Mouse (Mus musculus) NIH3T3 (cell line): Measurements from ENCODE around the gene Jrkl.

ENCODE experiments used
- DNase-seq: peaks from one replicate; pipeline ENCODE4 v3.0.0-alpha.2; 2012; ENCODE audit warnings: low read depth

Gene Jrkl

GRCm38 (mm10) chr9:13245481-13245880, at the start of gene Jrkl:
Gene Jrkl (minus strand): TSS chr9:13245829.
- DNase-seq, result peak; percentile 41

- peak; percentile 9 for DNase-seq
Measured at GRCm38 (mm10) chr9:13287482-13287881, 41.9 kb upstream of the Jrkl start.

- DNase-seq, result no peak
Measured at GRCm38 (mm10) chr9:13273219-13273618, 27.6 kb upstream of the Jrkl start.

GRCm38 (mm10) chr9:13260980-13261379, 15.4 kb upstream of the Jrkl start:
- DNase-seq, result no peak

DNA sequence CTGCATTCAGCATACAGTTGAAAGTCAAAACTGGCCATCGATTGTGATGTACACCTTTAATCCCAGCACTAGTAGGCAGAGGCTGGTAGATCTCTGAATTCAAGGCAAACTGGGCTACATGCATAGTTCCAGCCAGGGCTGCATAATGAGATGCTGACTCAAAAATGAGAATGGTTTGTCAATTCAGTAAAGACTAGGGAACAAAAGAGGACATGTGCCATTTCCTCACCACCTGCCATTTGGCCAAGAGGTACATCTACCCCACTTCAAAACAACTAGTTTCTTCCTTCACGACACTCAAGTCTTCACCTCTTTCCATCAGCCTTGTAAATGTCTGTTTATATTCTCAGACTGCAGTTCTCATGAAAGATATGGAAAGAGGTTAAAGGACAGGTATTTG, 12.5 kb upstream of the Jrkl start:
- no peak for DNase-seq

- no peak for DNase-seq
Measured at GRCm38 (mm10) chr9:13256726-13257125, 11.1 kb upstream of the Jrkl start.

DNA sequence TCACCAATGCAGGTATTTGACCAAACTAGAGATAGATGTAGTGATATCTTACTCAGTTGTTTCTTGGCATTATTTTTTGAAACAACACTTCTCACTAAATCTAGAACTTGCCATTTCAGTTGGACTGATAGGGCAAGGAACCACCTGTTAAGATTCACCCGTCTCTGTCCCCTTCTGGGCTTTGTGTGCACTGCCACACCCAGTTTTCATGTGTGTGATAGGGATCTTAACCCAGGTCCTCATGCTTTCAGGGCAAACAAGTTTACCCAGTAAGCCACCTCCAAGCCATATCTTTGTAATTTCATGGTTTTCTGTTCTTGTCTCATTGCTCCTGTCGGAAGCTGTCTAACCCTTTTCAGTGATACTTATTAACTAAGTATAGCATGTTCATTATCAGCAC, 5.6 kb upstream of the Jrkl start:
- DNase-seq, result no peak

DNA sequence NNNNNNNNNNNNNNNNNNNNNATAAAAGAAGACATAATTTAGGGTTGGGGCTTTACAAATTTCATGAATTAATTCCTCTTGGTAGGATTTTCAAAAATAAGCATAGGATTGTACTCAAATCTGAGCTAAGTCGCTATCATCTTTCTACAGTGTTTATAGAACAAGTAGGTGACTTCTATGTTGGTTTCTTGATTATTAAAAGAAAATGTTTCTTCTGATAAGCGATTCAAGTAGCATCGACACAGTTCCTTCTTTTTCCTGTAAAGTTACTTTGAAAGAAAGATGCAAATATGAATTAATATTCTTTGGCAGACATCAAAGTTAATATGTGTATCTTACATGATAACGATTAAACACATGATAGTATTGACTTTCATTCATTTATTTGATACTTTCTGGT, 2.5 kb upstream of the Jrkl start:
- DNase-seq, result no peak

DNA sequence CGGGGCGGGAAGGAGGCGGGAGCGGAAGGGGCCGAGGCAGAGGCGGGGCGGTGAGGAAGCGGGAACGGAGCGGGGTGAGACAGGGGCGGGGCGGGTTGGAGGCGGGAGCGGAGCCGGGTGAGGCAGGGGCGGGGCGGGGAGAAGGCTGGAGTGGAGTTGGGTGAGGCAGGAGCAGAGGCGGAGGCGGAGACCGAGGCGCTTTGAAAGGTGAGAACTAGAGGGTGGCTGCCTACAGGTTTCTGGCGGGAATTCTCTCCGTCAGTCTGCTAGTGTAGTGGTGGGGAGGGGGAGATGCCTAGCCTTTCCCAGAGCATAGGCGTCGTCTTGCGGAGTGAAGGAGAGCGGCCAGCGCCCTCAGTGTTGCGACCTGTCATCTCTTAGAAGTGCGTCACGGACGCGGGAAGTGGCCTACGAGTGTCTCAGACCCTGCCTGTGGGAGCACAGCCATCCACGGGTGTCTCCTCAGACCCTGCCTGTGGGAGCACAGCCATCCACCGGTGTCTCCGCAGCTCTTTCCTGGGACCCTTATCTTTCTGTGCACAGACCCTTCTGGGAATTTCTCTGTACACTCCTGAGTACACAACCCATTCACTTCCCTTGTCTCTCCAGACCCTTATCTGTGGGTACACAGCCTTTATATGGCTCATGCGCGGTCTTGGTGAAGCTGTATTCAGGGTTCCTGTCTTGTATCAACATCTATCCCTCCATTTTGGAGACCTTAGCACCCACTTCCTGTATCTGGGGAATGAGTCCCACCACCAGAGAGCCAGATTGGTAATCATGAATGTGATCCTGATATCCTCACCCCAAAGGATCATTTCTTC, 1.4 kb upstream of the Jrkl start, which contains the start of gene Ccdc82:
Gene Ccdc82, plus strand, starts transcription at position 141 of the 824 bp plus-strand sequence.
- DNase-seq, result peak; percentile 93

GRCm38 (mm10) chr9:13242321-13242720, 3.3 kb downstream of the Jrkl start:
- DNase-seq, result peak; percentile 73

GRCm38 (mm10) chr9:13231545-13232216, 13.9 kb downstream of the Jrkl start:
- peak; percentile 70 for DNase-seq

DNA sequence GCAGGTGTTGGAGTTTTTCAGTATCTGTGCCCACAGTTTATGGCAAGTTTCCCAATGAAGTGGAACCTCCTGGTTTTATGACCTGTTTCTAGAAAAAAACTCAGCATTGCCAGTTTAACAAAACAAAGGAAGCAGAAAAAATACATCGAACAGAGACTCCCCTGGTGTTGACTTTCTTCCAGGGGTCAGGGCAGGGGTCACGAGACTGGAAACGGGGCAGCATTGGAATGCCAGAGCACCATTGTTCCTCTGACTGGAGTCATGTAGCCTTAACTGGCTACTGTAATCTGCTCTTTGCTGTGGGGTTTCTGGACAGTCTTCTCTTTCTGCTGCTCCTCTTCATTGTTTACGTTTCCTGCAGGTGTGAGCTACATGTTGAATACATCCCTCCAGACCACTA, 15.1 kb downstream of the Jrkl start:
- DNase-seq, result no peak

DNA sequence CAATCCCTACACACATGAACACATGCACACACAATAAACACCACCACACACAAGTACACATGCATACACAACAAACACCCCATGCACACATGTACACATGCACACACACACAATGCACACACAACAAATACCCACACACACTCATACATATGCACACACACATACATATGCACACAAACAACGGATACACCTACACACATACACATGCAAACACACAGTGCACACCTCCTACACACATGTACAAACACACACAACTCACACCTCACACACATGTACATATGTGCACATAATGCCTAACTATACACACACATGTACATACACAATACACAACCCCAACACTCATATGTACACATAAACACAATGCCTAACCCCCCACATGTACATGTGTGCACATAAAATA, 19.8 kb downstream of the Jrkl start:
- no peak for DNase-seq

- DNase-seq, result no peak
Measured at GRCm38 (mm10) chr9:13206369-13206768, 39.3 kb downstream of the Jrkl start.

DNA sequence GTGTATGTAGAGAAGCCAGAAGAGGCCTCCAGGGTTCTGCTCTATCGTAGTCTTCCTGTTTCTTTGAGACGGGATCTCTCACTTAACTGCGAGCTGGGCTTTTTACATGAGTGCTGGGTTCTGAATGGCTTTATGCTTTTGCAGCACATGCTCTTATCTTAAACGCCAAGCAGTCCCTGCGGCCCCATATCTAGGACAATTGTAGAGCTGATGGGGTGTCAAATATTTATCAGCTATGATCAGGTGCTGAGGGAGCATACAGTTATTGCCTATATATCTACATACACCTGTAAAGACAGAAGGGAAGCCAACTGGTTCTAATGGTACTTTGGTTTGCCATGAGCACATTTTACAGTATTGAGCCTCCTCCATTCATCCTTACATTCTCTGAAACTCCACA, 41.9 kb downstream of the Jrkl start:
- no peak for DNase-seq

DNA sequence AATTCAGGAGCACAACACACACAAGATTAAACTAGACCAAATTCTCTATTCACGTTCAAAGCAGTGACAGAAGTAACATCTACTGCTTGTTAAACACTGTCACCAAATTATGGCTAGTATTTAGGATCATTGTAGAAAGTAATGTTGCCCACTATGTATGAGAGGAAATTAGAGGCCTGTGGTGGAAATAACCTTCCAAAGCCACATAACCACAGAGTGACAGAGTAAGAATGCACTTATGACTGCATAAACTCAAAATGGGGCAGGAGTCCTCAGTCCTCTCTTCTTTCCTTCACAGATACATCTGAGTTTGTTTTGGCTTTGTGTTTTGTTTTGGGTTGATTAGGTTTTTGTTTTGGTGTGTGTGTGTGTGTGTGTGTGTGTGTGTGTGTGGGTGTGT, 42.5 kb downstream of the Jrkl start:
- no peak for DNase-seq

GRCm38 (mm10) chr9:13200079-13200478, 45.5 kb downstream of the Jrkl start:
- DNase-seq, result peak; percentile 14

- peak; percentile 37 for DNase-seq
Measured at GRCm38 (mm10) chr9:13195762-13196161, 49.9 kb downstream of the Jrkl start.

DNA sequence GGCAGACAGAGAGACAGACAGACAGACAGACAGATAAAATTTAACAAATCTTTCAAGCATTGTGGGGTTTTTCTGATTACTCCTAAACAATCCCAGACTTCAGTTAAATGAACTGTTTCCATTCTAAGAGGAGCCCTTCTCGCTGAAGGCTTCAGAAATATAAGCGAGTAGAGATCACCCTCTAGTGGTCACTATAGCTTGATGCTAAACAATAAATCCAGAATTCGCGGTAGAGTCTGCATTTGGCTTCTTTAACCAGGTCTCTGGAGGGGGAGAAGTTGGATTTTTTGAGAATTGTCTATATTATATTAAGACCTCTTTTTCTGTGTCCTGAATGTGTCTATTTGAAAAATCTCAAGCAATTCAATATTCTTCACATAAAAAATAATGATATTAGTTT, 50.4 kb downstream of the Jrkl start:
- DNase-seq, result peak; percentile 67

DNA sequence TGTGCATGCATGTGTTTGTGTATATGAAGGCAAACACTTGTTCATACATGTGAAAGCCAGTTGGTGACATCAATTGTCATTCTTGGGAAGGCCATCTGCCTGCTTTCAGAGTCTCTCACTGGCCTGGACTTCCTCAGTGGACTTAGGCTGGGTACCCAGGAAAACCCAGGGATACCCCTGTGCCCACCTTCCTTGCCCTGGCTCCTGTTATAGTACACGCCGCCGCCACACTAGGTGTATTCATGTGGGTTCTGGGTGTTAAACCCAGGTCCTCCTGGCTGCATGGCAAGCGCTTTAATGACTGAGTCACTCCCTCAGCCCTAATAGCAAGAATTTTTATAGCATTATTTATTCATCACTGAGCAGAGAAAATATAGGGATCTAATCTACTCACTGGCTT, 51.0 kb downstream of the Jrkl start:
- no peak for DNase-seq
